Mouse (Mus musculus): ENCODE measurements at regions not wholly inside any gene's neighbourhood (a gene's known extent, or its start where the extent isn't known, plus 50 kb on each side); places are given as distances from the start of the nearest gene placed in this dataset.

DNA sequence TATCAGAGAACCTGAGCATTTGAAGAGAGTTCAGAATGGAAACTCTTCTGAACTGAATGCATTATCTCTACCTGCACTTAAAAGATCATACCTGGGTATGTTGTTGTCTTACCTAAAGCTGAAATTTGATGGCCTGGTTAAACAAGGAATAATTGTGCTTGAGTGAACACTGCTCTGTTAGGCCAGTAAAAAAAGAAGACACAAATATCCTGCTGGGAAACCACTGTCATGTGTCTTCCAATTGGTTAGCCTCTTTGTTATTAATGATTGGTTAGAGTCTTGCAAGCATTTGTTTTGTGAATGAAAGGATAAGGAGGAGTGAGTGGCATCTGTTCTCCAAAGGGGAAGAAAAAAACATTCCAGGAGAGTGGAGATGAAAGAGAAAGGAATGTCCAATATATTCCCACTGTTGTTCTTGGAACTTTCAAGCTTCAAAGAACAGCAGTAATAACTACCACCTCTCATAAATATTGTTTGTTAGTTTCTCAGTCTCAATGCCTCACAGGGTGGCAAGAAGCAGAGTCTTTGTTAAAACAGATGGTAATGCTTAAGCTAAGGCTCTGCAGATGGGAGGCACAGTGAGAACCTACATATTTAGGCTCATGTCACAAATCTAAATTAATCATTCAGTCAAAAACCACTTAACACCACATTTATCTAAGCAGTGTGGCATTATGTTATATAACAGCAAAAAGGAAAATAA is 165.5 kb downstream of the Dsel start:
- peak; percentile 7 for DNase-seq (ENCODE audit: low read depth, low spot score)

DNA sequence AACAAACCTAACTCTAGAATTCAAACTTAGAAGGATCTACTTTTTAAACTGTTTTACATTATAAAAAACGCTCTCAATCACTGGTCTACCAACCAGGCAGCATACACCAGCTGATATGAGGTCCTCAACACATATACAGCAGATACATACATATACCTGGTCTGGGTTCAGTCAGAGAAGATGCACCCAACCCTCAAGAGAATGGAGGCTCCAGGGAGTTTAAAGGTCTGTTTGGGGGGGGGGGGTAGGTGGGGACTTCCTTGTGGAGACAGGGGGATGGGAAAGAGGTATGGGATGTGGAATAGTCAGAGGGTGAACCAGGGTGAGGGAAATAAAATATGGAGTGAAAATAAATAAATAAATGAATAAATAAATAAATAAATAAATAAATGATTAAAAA is 203.8 kb downstream of the Dsel start:
- no peak for DNase-seq (ENCODE audit: low read depth, low spot score)

DNA sequence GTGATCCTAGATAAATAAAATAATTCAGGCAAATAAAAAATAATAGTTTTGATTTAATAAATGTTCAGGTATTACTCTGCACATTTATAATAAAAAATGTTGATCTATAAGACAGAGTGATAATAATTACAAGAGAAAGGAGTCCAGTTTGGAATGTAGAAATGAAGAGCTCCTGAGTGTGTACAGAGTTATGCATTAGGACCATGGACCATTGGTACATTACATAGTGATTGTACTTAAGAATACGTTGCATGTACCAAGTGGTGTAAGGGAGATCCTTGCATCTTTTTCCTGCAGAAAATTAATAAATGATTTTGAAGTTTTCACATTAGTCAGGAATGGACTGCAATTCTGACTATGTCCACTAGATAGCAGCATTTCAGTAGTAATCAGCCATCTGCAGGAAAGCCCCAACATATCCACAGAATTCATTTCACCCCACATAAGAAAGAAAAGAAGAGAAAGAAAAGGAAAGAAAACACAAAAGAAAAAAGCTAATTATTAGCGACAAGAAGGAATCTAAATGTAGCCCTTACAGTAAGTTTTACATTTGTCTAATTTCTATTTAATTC is 204.5 kb downstream of the Dsel start:
- DNase-seq (ENCODE audit: low read depth, low spot score) = peak; percentile 31

DNA sequence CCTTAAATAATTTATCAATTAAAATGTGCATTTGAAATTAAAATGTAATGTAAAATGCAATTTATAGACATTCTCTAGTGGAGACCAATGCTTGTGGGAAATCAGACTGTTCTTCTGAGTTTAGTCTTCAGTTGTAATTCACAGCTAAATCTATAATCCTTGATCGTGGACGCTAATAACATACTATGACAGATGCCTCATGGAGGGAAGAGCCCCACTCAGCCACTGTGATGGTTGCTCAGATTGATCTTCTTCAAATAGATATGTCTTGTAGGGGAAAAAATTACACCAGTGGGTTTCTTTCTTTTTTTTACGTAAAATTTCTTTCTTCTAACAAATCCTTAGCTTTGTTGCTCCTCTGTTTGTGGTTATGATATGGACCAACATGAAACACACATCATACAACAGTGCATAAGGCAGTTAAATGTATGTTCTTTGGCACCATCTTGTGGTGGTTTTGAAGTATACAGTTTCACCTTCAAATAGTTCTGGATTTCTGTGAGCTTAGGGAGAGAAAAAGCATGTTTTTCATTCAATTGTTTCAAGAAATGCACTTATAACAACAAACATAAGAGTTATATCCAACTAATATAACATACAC is 230.8 kb downstream of the Dsel start:
- DNase-seq (ENCODE audit: low read depth, low spot score) = peak; percentile 8

Measured in embryo, embryonic 11.5 days (tissue).